Mouse (Mus musculus) intestine, postnatal 0 days (tissue): ENCODE data around the gene Aatf. TPM values are rescaled to one million over a fixed set of nuclear protein-coding genes. Genes with fewer than 3 reads are reported as not detected.
A peak's percentile ranks its signal among the peaks of the same experiment; 100 is the strongest.

Source experiments
- ATAC-seq: fragments of 200-750 bp; cut with Nextera tagmentation; 2 replicates; pipeline ENCODE4 v1.8.0; 2017; ENCODE audit warnings: mild to moderate bottlenecking, moderate TSS enrichment, moderate library complexity
- H3K27ac ChIP-seq: fragments of 300-500 bp; sonication (generic); 2 replicates; pipeline ENCODE4 v1.5.1; 2014; ENCODE audit warnings: mild to moderate bottlenecking, low read depth, low read length, moderate library complexity
- H3K27me3 ChIP-seq: fragments of 300-500 bp; sonication (generic); replicated peaks from 2 replicates; pipeline ENCODE4 v1.6.1; 2014; ENCODE audit warnings: low read length, mixed read lengths; ENCODE audit not compliant: control insufficient read depth, insufficient read depth
- H3K36me3 ChIP-seq: fragments of 300-500 bp; sonication (generic); 2 replicates; pipeline ENCODE4 v1.6.1; 2014; ENCODE audit warnings: mild to moderate bottlenecking, moderate library complexity; ENCODE audit not compliant: control insufficient read depth, insufficient read depth
- H3K4me1 ChIP-seq: fragments of 300-500 bp; sonication (generic); replicated peaks from 2 replicates; pipeline ENCODE4 v1.6.1; 2014; ENCODE audit warnings: antibody characterized with exemption, low read length, mixed read lengths; ENCODE audit not compliant: control insufficient read depth, insufficient read depth
- H3K4me2 ChIP-seq: fragments of 300-500 bp; sonication (generic); replicated peaks from 2 replicates; pipeline ENCODE4 v1.6.1; 2014; ENCODE audit warnings: low read depth, mild to moderate bottlenecking, moderate library complexity
- H3K4me3 ChIP-seq: fragments of 300-500 bp; sonication (generic); 2 replicates; pipeline ENCODE4 v1.5.1; 2014; ENCODE audit warnings: low read depth, low read length
- H3K9ac ChIP-seq: fragments of 300-500 bp; sonication (generic); 2 replicates; pipeline ENCODE4 v1.6.1; 2014; ENCODE audit warnings: mild to moderate bottlenecking, low read depth, low read length
- H3K9me3 ChIP-seq: fragments of 300-500 bp; sonication (generic); 2 replicates; pipeline ENCODE4 v1.6.1; 2016; ENCODE audit warnings: mixed run types; ENCODE audit not compliant: control insufficient read depth
- CTCF ChIP-seq: sonication (generic); IDR thresholded peaks from 2 replicates; pipeline ENCODE4 v1.5.1; 2016; ENCODE audit warnings: low read depth, mild to moderate bottlenecking, control low read depth, antibody characterized with exemption, moderate library complexity
- WGBS: fragments of 180-500 bp; shearing (Covaris S2); extraction: QIAGEN DNeasy Blood & Tissue Kit; methylation state at CpG from one replicate; pipeline ENCODE4 v1.1.7; 2014; 5-methylcytosine and 5-hydroxymethylcytosine counted together
- polyA plus RNA-seq: library from polyadenylated mRNA; unstranded; fragments of >200 nt; fragmentation: Nextera tagmentation; extraction: Ambion mirVana; gene quantifications from 2 replicates; pipeline ENCODE4 v1.2.1, GENCODE M21; 2015

Aatf gene
- polyA plus RNA-seq, 1 experiment from 2014 or later: 25.6 TPM

GRCm38 (mm10) chr11:84548293-84548692 is 35.0 kb upstream of the Aatf start:
- Histone ChIP-seq H3K27ac (no peak overlapping the region), H3K9ac (no peak overlapping the region), H3K4me3 (no peak overlapping the region), H3K36me3 (no peaks in the 10 kb centered on the region), H3K4me2 (no peak overlapping the region), H3K4me1 (no peaks in the 10 kb centered on the region), H3K9me3 (no peaks in the 10 kb centered on the region), H3K27me3 (no peaks in the 10 kb centered on the region)
- WGBS: 42% methylated on average over 2 of the region's 2 CpGs
- TF ChIP-seq CTCF: no peak
- no peak for ATAC-seq

DNA sequence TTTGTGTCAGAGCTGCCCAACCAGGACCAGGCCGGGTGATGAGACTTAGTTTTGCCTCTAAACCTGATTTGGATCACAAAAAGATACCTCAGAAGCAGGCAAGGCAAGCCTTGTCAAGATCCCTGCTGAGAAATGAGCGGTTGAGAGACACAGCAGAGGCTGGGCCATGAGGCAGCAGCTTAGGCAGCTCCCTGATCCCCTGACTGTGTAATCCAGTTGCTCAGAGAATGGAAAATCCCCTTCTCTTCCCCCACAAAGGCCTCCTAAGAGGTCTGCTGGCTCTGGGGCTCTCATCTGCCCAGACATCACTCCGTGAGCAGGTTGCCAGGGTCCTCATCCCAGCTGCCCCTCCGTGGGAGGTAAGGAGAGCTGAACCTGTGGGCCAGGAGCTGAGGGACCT is 26.7 kb upstream of the Aatf start:
- TF ChIP-seq CTCF: no peak
- no peak overlapping the region for H3K9ac ChIP-seq
- H3K4me1 ChIP-seq: no peaks in the 10 kb centered on the region
- no peak overlapping the region for H3K4me3 ChIP-seq
- ATAC-seq: no peak
- H3K4me2 ChIP-seq: no peak overlapping the region
- no peaks in the 10 kb centered on the region for H3K36me3 ChIP-seq
- H3K27me3 ChIP-seq: no peaks in the 10 kb centered on the region
- no peak overlapping the region for H3K27ac ChIP-seq
- 29% methylated on average over 4 of the region's 4 CpGs for WGBS
- no peaks in the 10 kb centered on the region for H3K9me3 ChIP-seq

GRCm38 (mm10) chr11:84529797-84530703 is 16.7 kb upstream of the Aatf start:
- Histone ChIP-seq H3K4me2 (no peak overlapping the region), H3K9me3 (no peaks in the 10 kb centered on the region), H3K4me3 (no peak overlapping the region), H3K4me1 (0 out of 2 replicates have a peak, but pooled peaks cover 3% of the 10 kb centered on the region), H3K27ac (no peak overlapping the region), H3K36me3 (no peaks in the 10 kb centered on the region), H3K9ac (no peak overlapping the region), H3K27me3 (peaks cover 72% of the 10 kb centered on the region)
- TF ChIP-seq CTCF: no peak
- WGBS: 22% methylated on average over 14 of the region's 14 CpGs
- no peak for ATAC-seq

- no peak overlapping the region for H3K4me3 ChIP-seq
- 12% methylated on average over 24 of the region's 24 CpGs for WGBS
- TF ChIP-seq CTCF: no peak
- no peak for ATAC-seq
- no peak overlapping the region for H3K27ac ChIP-seq
- no peak overlapping the region for H3K4me2 ChIP-seq
- H3K4me1 ChIP-seq: peaks cover 6% of the 10 kb centered on the region; the same call in 1 of the 2 replicates
- H3K9ac ChIP-seq: no peak overlapping the region
- no peaks in the 10 kb centered on the region for H3K9me3 ChIP-seq
- peaks cover 80% of the 10 kb centered on the region for H3K27me3 ChIP-seq
- H3K36me3 ChIP-seq: no peaks in the 10 kb centered on the region
Observed at GRCm38 (mm10) chr11:84529143-84529755, 15.9 kb upstream of the Aatf start.

GRCm38 (mm10) chr11:84526976-84527860 is 13.9 kb upstream of the Aatf start:
- 21% methylated on average over 29 of the region's 29 CpGs for WGBS
- Histone ChIP-seq H3K4me3 (no peak overlapping the region), H3K36me3 (no peaks in the 10 kb centered on the region), H3K4me2 (no peak overlapping the region), H3K4me1 (peaks cover 11% of the 10 kb centered on the region; the same call in 1 of the 2 replicates), H3K27ac (no peak overlapping the region), H3K27me3 (peaks cover 98% of the 10 kb centered on the region), H3K9ac (no peak overlapping the region), H3K9me3 (no peaks in the 10 kb centered on the region)
- ATAC-seq: no peak
- no peak for TF ChIP-seq CTCF

- Histone ChIP-seq H3K36me3 (no peaks in the 10 kb centered on the region), H3K4me1 (peaks cover 11% of the 10 kb centered on the region; the same call in 1 of the 2 replicates), H3K9me3 (no peaks in the 10 kb centered on the region), H3K4me3 (peak overlapping the region; percentile 48), H3K27me3 (peaks cover 98% of the 10 kb centered on the region), H3K4me2 (peak overlapping the region; percentile 82), H3K9ac (no peak overlapping the region), H3K27ac (no peak overlapping the region)
- TF ChIP-seq CTCF: no peak
- 4% methylated on average over 10 of the region's 10 CpGs for WGBS
- no peak for ATAC-seq
Observed at GRCm38 (mm10) chr11:84526451-84526850, 13.1 kb upstream of the Aatf start.
